Mouse (Mus musculus) 3T3-L1 (cell line): ENCODE measurements at regions not wholly inside any gene's neighbourhood (a gene's known extent, or its start where the extent isn't known, plus 50 kb on each side); places are given as distances from the start of the nearest gene placed in this dataset.
"Not testable (repeated sequence)": the region's sequence is repeated elsewhere in the genome, so short reads cannot be mapped to it uniquely, and the experiment has no call there.

Experiments used
- DNase-seq: peaks from one replicate; pipeline ENCODE4 v3.0.0-alpha.2; 2015; ENCODE audit warnings: low read depth, low spot score

DNA sequence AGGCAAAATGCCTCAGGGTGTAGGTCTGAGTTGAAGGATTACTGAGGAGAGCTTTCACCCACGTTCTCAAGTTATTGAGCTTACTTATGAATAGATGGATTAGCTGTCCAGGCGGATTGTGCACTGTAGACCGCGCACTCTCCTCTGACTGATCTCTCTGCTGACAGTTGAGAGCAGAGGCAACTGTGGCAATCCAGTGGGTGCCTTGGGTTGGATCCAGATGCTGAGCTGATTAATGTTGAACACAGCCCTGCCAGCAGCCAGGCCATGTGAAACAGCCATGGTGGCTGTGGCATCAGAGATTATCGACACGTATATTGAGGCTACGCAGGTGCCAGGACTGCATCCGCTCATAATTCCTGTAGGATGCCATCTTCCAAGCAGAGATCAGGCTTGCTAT, 53.6 kb downstream of the Gm10320 start:
- DNase-seq, result no peak

DNA sequence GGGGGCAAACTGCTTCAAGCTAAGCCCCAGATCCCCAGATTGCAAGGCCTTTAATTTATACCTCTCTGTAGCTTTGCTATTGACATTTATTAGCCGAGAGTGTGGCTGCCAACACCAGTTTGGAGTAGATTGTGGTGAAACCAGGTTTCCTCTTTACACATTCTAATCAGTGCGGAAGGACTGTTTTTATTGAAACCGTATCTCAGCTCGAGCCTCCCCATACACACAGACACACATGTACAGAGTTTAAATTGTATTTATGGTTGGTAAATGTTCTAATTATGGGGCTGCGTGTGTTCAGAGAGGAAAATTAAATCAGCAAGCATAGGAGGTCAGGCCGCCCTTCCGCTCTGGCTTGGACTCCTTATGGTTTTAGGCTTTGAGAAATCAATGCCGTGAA, 54.8 kb downstream of the Gm10320 start:
- DNase-seq, result no peak

DNA sequence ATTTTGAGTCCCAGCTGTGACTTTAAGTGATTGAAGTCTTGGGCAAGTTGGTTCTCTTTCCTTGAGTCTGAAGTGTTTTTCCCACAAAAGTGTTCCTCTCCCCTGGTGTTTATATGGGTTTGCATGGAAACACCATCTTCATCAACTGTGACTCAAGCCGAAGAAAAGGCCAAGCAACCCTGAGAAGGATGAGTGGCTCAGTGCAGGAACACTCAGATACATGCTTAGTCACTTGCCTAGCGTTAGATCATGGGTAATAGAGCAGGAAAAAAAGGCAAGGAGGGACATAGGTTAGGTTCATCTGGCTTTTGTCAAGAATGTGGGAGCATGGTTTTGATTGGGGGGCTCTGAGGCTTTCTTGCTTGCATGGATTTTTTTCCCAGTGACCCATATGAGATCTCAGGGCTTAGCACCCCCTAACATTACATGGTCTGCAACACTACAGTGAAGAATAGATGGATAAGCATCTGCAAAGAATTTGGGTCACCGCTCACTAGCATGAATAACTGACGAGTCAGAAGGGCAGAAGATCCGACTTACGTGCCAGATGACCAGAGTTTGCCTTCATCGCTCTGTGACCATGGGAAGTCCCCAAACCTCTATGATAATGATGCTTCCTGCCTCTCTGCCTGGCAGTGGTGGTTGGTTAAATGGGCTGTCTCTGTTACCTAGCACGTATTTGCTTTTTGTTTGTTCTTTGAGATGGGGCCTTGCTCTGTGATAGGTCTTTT, 56.4 kb downstream of the Gm10320 start:
- peak; percentile 57 for DNase-seq

DNA sequence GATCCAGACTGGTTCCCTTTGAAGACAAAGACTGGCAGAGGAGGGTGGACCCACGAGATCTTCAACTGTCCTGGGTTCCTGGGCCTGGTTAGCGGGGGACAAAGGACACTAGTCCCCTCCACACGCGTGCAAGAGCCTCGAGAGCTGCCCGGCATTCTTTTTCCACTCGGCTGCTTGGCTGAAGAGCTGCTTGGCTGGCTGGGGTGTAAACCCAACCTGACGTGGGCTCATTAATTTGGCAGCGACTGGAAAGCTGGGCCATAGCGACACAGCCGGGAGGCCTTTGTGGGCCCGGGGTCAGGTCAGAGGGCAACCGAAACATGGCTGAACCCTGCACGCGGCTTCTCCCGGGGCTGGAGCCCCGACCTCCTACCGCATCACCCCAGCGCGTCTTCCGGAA, 62.0 kb downstream of the Gm10320 start:
- no peak for DNase-seq

DNA sequence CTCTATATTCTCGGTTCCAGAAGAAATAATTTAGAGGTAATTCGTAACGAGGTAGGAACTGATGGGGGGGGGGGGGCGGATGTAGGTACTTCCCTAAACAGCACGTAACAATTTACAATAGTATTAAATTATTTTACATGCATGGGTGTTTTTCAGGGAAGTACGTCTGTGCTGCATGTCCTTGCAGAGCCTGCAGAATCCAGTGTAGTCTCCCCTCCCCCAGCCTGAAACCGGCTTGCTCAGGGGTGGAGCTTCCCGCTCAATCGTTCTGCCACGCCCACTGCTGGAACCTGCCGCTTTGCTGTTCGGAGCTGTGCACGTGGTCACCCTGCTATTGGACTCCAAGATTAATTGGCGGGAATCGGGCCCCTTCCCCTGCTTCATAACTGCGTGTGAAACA, 64.1 kb downstream of the Gm10320 start:
- not testable (repeated sequence) for DNase-seq

DNA sequence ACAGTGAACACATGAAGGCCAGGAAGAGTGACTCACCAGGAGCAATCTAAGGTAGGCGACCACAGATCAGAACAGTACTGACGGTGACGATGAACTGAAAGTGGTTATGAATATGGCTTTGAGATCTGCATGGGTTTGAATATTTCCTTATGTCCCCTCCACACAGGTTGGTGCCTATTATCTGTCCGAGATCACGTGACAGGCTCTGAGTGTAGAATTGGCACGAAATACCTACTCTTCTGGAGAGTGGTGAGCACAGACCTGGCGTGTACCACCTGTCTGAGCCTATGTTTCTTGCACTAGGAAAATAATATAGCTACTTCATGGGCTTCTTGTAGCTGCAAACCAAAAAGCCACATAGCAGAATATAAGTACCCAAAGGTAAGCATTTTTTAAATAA, 66.8 kb downstream of the Gm10320 start:
- DNase-seq, result no peak

DNA sequence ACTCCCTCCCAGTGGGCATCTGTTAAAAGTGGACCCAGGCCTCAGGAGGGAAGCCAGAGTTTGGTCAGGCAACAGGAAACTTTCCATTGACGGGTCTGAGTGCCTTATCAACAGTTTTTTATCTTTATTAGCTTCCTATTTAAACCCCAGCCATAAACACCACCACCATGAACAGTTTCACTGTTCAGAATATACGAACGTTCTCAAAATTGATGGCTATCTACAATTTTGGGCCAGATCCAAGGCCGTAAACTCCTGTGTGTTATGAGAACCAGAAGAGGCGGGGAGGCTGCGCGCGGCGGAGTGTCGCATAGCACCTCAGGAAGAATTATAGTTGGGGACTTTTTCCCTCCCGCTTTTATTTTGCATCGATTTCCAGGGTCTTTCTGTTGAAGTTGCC, 67.8 kb downstream of the Gm10320 start:
- no peak for DNase-seq

DNA sequence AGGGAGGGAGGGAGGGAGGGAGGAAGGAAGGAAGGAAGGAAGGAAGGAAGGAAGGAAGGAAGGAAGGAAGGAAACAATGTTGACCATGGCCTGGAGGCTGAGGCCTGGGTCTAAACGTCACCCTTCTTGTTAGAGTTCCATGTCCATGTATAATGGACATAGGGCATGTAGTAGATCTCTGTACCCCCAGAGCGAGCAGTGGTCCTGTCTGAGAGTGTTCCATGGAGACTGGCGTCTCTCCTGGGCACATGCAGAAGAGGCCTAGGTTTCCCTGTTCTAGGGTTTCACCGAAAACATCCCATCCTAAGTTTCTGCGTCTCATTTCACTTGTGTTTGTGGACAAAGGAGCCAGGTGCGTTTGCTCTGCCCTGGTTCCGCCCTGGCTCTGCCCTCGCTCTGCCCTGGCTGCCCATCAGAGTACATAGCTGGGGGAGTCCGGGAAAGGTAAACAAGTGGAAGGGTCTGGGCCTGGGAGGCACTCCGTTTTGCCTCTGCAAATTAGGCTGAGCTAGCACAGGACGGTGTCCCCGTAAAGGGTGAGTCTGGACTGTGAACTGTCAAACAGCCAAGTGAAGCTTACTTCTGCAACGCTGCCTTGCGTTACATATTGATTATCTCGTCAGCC, 66.5 kb downstream of the Foxd1 start:
- DNase-seq, result no peak

DNA sequence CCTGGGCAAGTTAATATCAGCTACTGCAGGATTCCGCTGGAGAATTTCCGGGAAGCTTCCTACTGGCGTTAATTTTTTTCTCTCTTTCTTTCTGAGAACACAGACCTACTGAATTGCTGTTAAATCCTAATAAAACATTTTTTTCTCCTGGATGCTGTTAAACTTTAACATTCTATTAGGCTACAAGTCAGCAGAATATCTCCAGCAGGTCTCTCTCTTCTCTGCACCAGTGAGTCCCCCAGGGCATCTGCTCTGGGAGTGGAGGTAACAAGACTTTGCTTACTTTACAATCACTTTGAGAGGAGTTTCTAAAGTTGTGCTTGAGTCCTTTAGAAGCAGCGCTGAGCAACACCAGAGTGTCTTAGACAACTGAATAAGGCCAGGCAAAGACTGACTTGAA, 63.7 kb downstream of the Foxd1 start:
- no peak for DNase-seq

DNA sequence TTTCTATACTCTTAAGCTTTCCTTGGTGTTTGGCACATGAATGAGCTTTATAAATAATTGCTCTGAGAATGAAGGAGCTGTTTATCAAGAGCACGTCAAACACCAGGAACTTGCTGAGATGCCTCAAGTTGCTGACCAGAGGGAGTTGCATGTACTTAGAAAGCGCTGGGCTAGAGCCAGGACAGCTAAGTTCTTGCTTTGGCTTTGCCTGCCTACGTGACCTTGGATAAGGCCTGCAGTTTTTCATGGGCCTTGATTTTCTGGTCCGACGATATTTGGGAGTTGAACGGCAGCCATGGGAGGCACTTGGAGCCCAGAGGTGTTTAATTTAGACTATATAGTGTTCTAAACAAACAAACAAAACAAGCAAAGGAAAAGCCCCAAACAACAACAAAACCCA, 62.4 kb downstream of the Foxd1 start:
- no peak for DNase-seq

DNA sequence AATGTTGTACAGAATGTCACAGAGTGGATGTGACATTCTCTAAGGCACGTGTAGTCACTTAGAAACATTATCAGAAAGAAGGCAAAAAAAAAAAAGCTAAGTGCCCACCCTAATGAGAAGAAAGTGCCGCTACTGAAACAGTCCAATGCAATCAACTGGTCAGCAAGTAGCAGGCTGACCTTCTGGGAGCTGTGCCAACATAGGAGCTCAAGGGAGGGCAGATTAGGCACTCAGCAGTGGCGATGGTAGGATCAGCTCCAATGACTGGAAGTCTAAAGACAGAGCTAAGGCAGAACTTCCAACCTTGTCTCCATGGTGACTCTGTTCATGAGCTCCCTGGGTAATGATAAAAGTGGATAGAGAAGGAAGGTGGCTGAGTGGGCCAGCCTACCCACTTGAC, 60.8 kb downstream of the Foxd1 start:
- DNase-seq, result peak; percentile 44

DNA sequence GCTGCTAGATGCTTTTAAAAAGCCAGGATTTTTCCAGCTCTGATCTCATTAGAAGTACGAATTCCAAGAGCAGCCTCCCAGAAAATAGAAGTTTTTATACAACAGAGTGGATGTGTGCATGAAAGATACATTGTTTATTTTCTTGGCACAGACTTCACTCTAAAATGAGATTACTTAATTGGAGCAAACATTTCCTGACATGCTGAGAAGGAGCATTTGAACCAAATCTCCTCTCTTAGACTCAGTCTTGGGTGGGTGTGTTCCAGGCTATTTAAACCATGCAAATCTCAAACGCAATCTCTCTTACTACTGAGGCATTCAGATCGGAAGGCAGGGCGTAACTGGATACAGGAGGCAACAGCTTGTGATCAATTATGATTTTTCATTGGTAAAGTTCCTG, 59.2 kb downstream of the Foxd1 start:
- DNase-seq, result no peak
